Mouse (Mus musculus) heart, adult 2 months (tissue): ENCODE results near the gene Klhdc8b. TPM values are rescaled to one million over a fixed set of nuclear protein-coding genes. Genes with fewer than 3 reads are reported as not detected.

Experiments used
- DNase-seq, 2 experiments: peaks; one replicate each; pipeline ENCODE4 v3.0.0; 2021
- H3K27ac ChIP-seq: fragments of 200-600 bp; 2 replicates; pipeline ENCODE4 v1.8.1; 2022
- H3K27me3 ChIP-seq: fragments of 200-500 bp; 2 replicates; pipeline ENCODE4 v1.6.1; 2012; ENCODE audit warnings: mild to moderate bottlenecking, low read length, inconsistent platforms, mixed read lengths; ENCODE audit not compliant: control insufficient read depth, insufficient read depth
- H3K36me3 ChIP-seq: fragments of 200-500 bp; 2 replicates; pipeline ENCODE4 v1.6.1; 2012; ENCODE audit warnings: low read length, inconsistent platforms; ENCODE audit not compliant: control insufficient read depth, insufficient read depth
- H3K4me1 ChIP-seq: fragments of 200-500 bp; 2 replicates; pipeline ENCODE4 v1.6.1; 2011; ENCODE audit warnings: low read length; ENCODE audit not compliant: control insufficient read depth, insufficient read depth
- H3K4me3 ChIP-seq: fragments of 200-600 bp; 2 replicates; pipeline ENCODE4 v1.8.1; 2022
- H3K79me2 ChIP-seq: fragments of 200-500 bp; replicated peaks from 2 replicates; pipeline ENCODE4 v1.6.1; 2012; ENCODE audit warnings: mild to moderate bottlenecking, inconsistent platforms, low read length, moderate library complexity, mixed read lengths; ENCODE audit not compliant: control insufficient read depth, insufficient read depth
- H3K9ac ChIP-seq: fragments of 200-500 bp; 2 replicates; pipeline ENCODE4 v1.6.1; 2012; ENCODE audit warnings: low read depth, mild to moderate bottlenecking, control low read depth, inconsistent platforms, low read length, mixed read lengths
- CTCF ChIP-seq: fragments of 200-600 bp; IDR thresholded peaks from 2 replicates; pipeline ENCODE4 v1.8.1; 2022; ENCODE audit warnings: antibody characterized with exemption, mild to moderate bottlenecking, moderate library complexity
- EP300 ChIP-seq: fragments of 200-500 bp; IDR thresholded peaks from 2 replicates; pipeline ENCODE4 v1.6.1; 2011; ENCODE audit warnings: low read depth, low read length, control low read depth; ENCODE audit not compliant: insufficient read depth
- POLR2A ChIP-seq: fragments of 200-500 bp; IDR thresholded peaks from 2 replicates; pipeline ENCODE4 v1.6.1; 2011; ENCODE audit warnings: mild to moderate bottlenecking, low read depth, low read length, control low read depth; ENCODE audit not compliant: insufficient read depth
- WGBS: fragments of 180-500 bp; shearing (Covaris S2); methylation state at CpG from one replicate; pipeline ENCODE4 v1.1.7; 2018; 5-methylcytosine and 5-hydroxymethylcytosine counted together
- intact Hi-C: fragments of 180-260 bp; cut with DNase I; formaldehyde crosslinking; loops from one replicate; pipeline ENCODE4 v1.15.1; 2025
- polyA plus RNA-seq: library from polyadenylated mRNA; depleted of rRNA; stranded (reverse); fragments of >200 nt; gene quantifications from 2 replicates; pipeline ENCODE4 v1.2.3, GENCODE M21; 2012; rRNA removed
- total RNA-seq, 2 experiments: library from RNA; stranded (reverse); gene quantifications; 2 replicates each; pipeline ENCODE4 v1.2.3; 2021

Klhdc8b gene
- total and polyA plus RNA-seq, 3 experiments, result 4.9 to 21.5 (median 5.8) TPM

GRCm38 (mm10) chr9:108398324-108398723, 63.1 kb downstream of the Klhdc8b start:
- no peaks in the 10 kb centered on the region for H3K79me2 ChIP-seq
- WGBS, result 97% methylated on average over 3 of the region's 3 CpGs
- H3K4me1 ChIP-seq, result peaks cover 8% of the 10 kb centered on the region
- no peak overlapping the region for H3K9ac ChIP-seq
- H3K27me3 ChIP-seq, result no peaks in the 10 kb centered on the region
- no peak for DNase-seq
- no peak overlapping the region for H3K4me3 ChIP-seq
- intact Hi-C loops, result no loop called here
- H3K36me3 ChIP-seq, result no peaks in the 10 kb centered on the region; the same call in 1 of the 2 replicates
- TF ChIP-seq CTCF (no peak), POLR2A (no peak), EP300 (no peak)
- H3K27ac ChIP-seq, result no peak overlapping the region

Other genes with a start within 250 kb of the Klhdc8b start
- gene Dag1, start 197.6 kb downstream of the Klhdc8b start, total RNA-seq, result 100 to 1,000 TPM; 305 to 347 TPM
- gene Dag1, start 197.6 kb downstream of the Klhdc8b start, polyA plus RNA-seq, result 124 and 157 TPM in 2 replicates
- 10 to 100 TPM; 21.0 to 21.5 TPM for gene Nicn1, start 171.2 kb downstream of the Klhdc8b start, total RNA-seq
- 24.1 and 37.1 TPM in 2 replicates for gene Nicn1, start 171.2 kb downstream of the Klhdc8b start, polyA plus RNA-seq
- gene Amt, start 164.7 kb downstream of the Klhdc8b start, total RNA-seq, result 1 to 10 TPM; 4.0 to 4.6 TPM
- 4.8 and 9.2 TPM in 2 replicates for gene Amt, start 164.7 kb downstream of the Klhdc8b start, polyA plus RNA-seq
- gene Rhoa, start 155.5 kb downstream of the Klhdc8b start, total RNA-seq, result 100 to 1,000 TPM; 216 to 234 TPM
- gene Rhoa, start 155.5 kb downstream of the Klhdc8b start, polyA plus RNA-seq, result 110 and 266 TPM in 2 replicates
- gene Tcta, start 155.4 kb downstream of the Klhdc8b start, total RNA-seq, result 10 to 100 TPM; 50.5 to 52.8 TPM
- gene Tcta, start 155.4 kb downstream of the Klhdc8b start, polyA plus RNA-seq, result 64.8 and 82.4 TPM in 2 replicates
- gene Gpx1, start 122.7 kb downstream of the Klhdc8b start, total RNA-seq, result 100 to 1,000 TPM in 1 of 2 experiments, 10 to 100 TPM in 1; 92.2 to 130 TPM
- 212 and 327 TPM in 2 replicates for gene Gpx1, start 122.7 kb downstream of the Klhdc8b start, polyA plus RNA-seq
- gene Usp4, start 113.7 kb downstream of the Klhdc8b start, total RNA-seq, result 10 to 100 TPM; 66.1 to 74.8 TPM
- gene Usp4, start 113.7 kb downstream of the Klhdc8b start, polyA plus RNA-seq, result 52.7 and 68.6 TPM in 2 replicates
- gene 1700102P08Rik, start 68.8 kb downstream of the Klhdc8b start, total RNA-seq, result under 1 TPM; 0.57 to 0.68 TPM
- gene 1700102P08Rik, start 68.8 kb downstream of the Klhdc8b start, polyA plus RNA-seq, result 0.25 and 0.44 TPM in 2 replicates
- gene Ccdc36, start 33.1 kb downstream of the Klhdc8b start, total RNA-seq, result not detected
- not detected in 2 replicates for gene Ccdc36, start 33.1 kb downstream of the Klhdc8b start, polyA plus RNA-seq
- gene BC048562, start 25.1 kb downstream of the Klhdc8b start, total RNA-seq, result not detected
- not detected in 2 replicates for gene BC048562, start 25.1 kb downstream of the Klhdc8b start, polyA plus RNA-seq
- gene Ccdc71, start 1.1 kb downstream of the Klhdc8b start, total RNA-seq, result 10 to 100 TPM; 22.5 to 26.6 TPM
- 14.7 and 16.7 TPM in 2 replicates for gene Ccdc71, start 1.1 kb downstream of the Klhdc8b start, polyA plus RNA-seq
- 100 to 1,000 TPM; 326 to 360 TPM for gene Lamb2, start 18.2 kb upstream of the Klhdc8b start, total RNA-seq
- 272 and 392 TPM in 2 replicates for gene Lamb2, start 18.2 kb upstream of the Klhdc8b start, polyA plus RNA-seq
- gene Usp19, start 29.0 kb upstream of the Klhdc8b start, total RNA-seq, result 10 to 100 TPM; 83.2 to 91.9 TPM
- gene Usp19, start 29.0 kb upstream of the Klhdc8b start, polyA plus RNA-seq, result 110 and 147 TPM in 2 replicates
- 10 to 100 TPM; 68.4 to 76.3 TPM for gene Qars, start 46.1 kb upstream of the Klhdc8b start, total RNA-seq
- gene Qars, start 46.1 kb upstream of the Klhdc8b start, polyA plus RNA-seq, result 108 and 173 TPM in 2 replicates
- 10 to 100 TPM; 57.8 to 64.2 TPM for gene Qrich1, start 55.2 kb upstream of the Klhdc8b start, total RNA-seq
- gene Qrich1, start 55.2 kb upstream of the Klhdc8b start, polyA plus RNA-seq, result 55.6 and 70.1 TPM in 2 replicates
- 10 to 100 TPM; 47.8 to 51.2 TPM for gene Impdh2, start 98.7 kb upstream of the Klhdc8b start, total RNA-seq
- 55.5 and 65.0 TPM in 2 replicates for gene Impdh2, start 98.7 kb upstream of the Klhdc8b start, polyA plus RNA-seq
- 10 to 100 TPM; 61.9 to 88.1 TPM for gene Ndufaf3, start 105.9 kb upstream of the Klhdc8b start, total RNA-seq
- 60.7 and 69.1 TPM in 2 replicates for gene Ndufaf3, start 105.9 kb upstream of the Klhdc8b start, polyA plus RNA-seq
- 10 to 100 TPM; 22.8 to 25.6 TPM for gene Dalrd3, start 108.3 kb upstream of the Klhdc8b start, total RNA-seq
- gene Dalrd3, start 108.3 kb upstream of the Klhdc8b start, polyA plus RNA-seq, result 79.2 and 81.5 TPM in 2 replicates
- gene Wdr6, start 117.2 kb upstream of the Klhdc8b start, total RNA-seq, result 10 to 100 TPM; 13.3 to 17.2 TPM
- gene Wdr6, start 117.2 kb upstream of the Klhdc8b start, polyA plus RNA-seq, result 16.5 and 21.9 TPM in 2 replicates
- gene P4htm, start 136.1 kb upstream of the Klhdc8b start, total RNA-seq, result 10 to 100 TPM; 14.2 to 15.3 TPM
- gene P4htm, start 136.1 kb upstream of the Klhdc8b start, polyA plus RNA-seq, result 21.0 and 25.2 TPM in 2 replicates
- 10 to 100 TPM; 42.5 to 45.5 TPM for gene Arih2, start 187.8 kb upstream of the Klhdc8b start, total RNA-seq
- gene Arih2, start 187.8 kb upstream of the Klhdc8b start, polyA plus RNA-seq, result 25.9 and 40.5 TPM in 2 replicates
- gene Slc25a20, start 200.5 kb upstream of the Klhdc8b start, total RNA-seq, result 100 to 1,000 TPM; 190 to 203 TPM
- 122 and 169 TPM in 2 replicates for gene Slc25a20, start 200.5 kb upstream of the Klhdc8b start, polyA plus RNA-seq
- gene Prkar2a, start 227.7 kb upstream of the Klhdc8b start, total RNA-seq, result 10 to 100 TPM; 78.8 to 82.8 TPM
- gene Prkar2a, start 227.7 kb upstream of the Klhdc8b start, polyA plus RNA-seq, result 22.9 and 42.6 TPM in 2 replicates